Mouse (Mus musculus) hindbrain, embryonic 13.5 days (tissue): ENCODE data around the gene Nicn1. TPM values are rescaled to one million over a fixed set of nuclear protein-coding genes. Genes with fewer than 3 reads are reported as not detected.
A peak's percentile ranks its signal among the peaks of the same experiment; 100 is the strongest.
"Not testable (repeated sequence)": the region's sequence is repeated elsewhere in the genome, so short reads cannot be mapped to it uniquely, and the experiment has no call there.

Experiments used
- ATAC-seq: fragments of 200-750 bp; cut with Nextera tagmentation; 2 replicates; pipeline ENCODE4 v1.8.0; 2017; ENCODE audit warnings: moderate TSS enrichment; ENCODE audit not compliant: low FRiP score
- H3K27ac ChIP-seq: fragments of 300-500 bp; sonication (generic); 2 replicates; pipeline ENCODE4 v1.5.1; 2015; ENCODE audit warnings: inconsistent platforms, mild to moderate bottlenecking, moderate library complexity
- H3K27me3 ChIP-seq: fragments of 300-500 bp; sonication (generic); 2 replicates; pipeline ENCODE4 v1.6.1; 2015; ENCODE audit warnings: mild to moderate bottlenecking, inconsistent platforms
- H3K36me3 ChIP-seq: fragments of 300-500 bp; sonication (generic); 2 replicates; pipeline ENCODE4 v1.6.1; 2015; ENCODE audit warnings: mild to moderate bottlenecking, inconsistent platforms
- H3K4me1 ChIP-seq: fragments of 300-500 bp; sonication (generic); replicated peaks from 2 replicates; pipeline ENCODE4 v1.6.1; 2015; ENCODE audit warnings: inconsistent platforms
- H3K4me2 ChIP-seq: fragments of 300-500 bp; sonication (generic); 2 replicates; pipeline ENCODE4 v1.6.1; 2015; ENCODE audit warnings: inconsistent platforms, mild to moderate bottlenecking, moderate library complexity
- H3K4me3 ChIP-seq: fragments of 300-500 bp; sonication (generic); 2 replicates; pipeline ENCODE4 v1.5.1; 2015; ENCODE audit warnings: mild to moderate bottlenecking, inconsistent platforms
- H3K9ac ChIP-seq: fragments of 300-500 bp; sonication (generic); 2 replicates; pipeline ENCODE4 v1.6.1; 2015; ENCODE audit warnings: mild to moderate bottlenecking, inconsistent platforms
- H3K9me3 ChIP-seq: fragments of 300-500 bp; sonication (generic); 2 replicates; pipeline ENCODE4 v1.6.1; 2016; ENCODE audit warnings: inconsistent platforms
- WGBS: fragments of 180-500 bp; shearing (Covaris S2); methylation state at CpG from one replicate; pipeline ENCODE4 v1.1.7; 2015; 5-methylcytosine and 5-hydroxymethylcytosine counted together
- polyA plus RNA-seq: library from polyadenylated mRNA; unstranded; fragments of >200 nt; fragmentation: Nextera tagmentation; extraction: Ambion mirVana; gene quantifications from 2 replicates; pipeline ENCODE4 v1.2.1, GENCODE M21; 2015

Nicn1 gene
- polyA plus RNA-seq, 1 experiment from 2014 or later: 135 TPM

DNA sequence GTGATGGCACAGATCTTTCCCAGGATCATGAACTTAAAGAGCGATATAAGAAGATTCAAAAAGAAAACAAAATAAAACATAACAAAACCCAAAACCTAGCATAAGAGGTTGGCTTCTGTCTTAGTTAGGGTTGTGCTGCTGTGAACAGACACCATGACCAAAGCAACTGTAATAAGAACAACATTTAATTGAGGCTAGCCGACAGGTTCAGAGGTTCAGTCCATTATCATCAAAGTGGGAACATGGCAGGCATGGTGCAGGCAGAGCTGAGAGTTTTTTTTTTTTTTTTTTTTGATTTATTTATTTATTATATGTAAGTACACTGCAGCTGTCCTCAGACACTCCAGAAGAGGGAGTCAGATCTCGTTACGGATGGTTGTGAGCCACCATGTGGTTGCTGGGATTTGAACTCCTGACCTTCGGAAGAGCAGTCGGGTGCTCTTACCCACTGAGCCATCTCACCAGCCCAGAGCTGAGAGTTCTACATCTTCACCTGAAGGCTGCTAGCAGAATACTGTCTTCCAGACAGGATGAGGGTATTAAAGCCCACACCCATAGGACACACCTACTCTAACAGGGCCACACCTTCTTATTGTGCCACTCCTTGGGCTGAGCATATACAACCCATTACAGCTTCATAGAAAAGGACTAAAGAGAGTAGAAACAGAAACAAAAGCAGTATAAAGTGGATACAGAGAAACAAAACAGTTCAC, 2.5 kb upstream of the Nicn1 start:
- not testable (repeated sequence) for H3K27ac ChIP-seq, H3K36me3 ChIP-seq, H3K9ac ChIP-seq, ATAC-seq, H3K4me2 ChIP-seq, H3K4me3 ChIP-seq, H3K9me3 ChIP-seq, H3K4me1 ChIP-seq, H3K27me3 ChIP-seq
- 82% methylated on average over 6 of the region's 6 CpGs for WGBS

GRCm38 (mm10) chr9:108289347-108289746, 882 bp upstream of the Nicn1 start:
- Histone ChIP-seq H3K9me3 (no peaks in the 10 kb centered on the region), H3K4me1 (peaks cover 10% of the 10 kb centered on the region), H3K4me3 (peak overlapping the region; percentile 59), H3K27ac (peak overlapping the region; percentile 93), H3K27me3 (no peaks in the 10 kb centered on the region), H3K4me2 (peak overlapping the region; percentile 69), H3K36me3 (peaks cover 11% of the 10 kb centered on the region), H3K9ac (peak overlapping the region; percentile 72; the same call in 1 of the 2 replicates)
- ATAC-seq: no peak
- 73% methylated on average over 2 of the region's 2 CpGs for WGBS

GRCm38 (mm10) chr9:108290773-108291172, 544 bp downstream of the Nicn1 start:
- H3K27me3 ChIP-seq: no peaks in the 10 kb centered on the region
- no peaks in the 10 kb centered on the region for H3K9me3 ChIP-seq
- H3K4me1 ChIP-seq: peaks cover 10% of the 10 kb centered on the region
- H3K36me3 ChIP-seq: peaks cover 26% of the 10 kb centered on the region
- H3K4me3 ChIP-seq: peak overlapping the region; percentile 59
- 0 out of 2 replicates have a peak, but pooled peaks have one; percentile 12 for ATAC-seq
- H3K4me2 ChIP-seq: peak overlapping the region; percentile 69
- H3K27ac ChIP-seq: peak overlapping the region; percentile 93
- peak overlapping the region; percentile 77 for H3K9ac ChIP-seq
- 44% methylated on average over 6 of the region's 6 CpGs for WGBS

- H3K9me3 ChIP-seq: no peaks in the 10 kb centered on the region
- H3K36me3 ChIP-seq: peaks cover 52% of the 10 kb centered on the region
- H3K4me3 ChIP-seq: peak within 1 kb of the TSS; percentile 25
- H3K4me2 ChIP-seq: peak within 1 kb of the TSS; percentile 37
- peaks cover 20% of the 10 kb centered on the region for H3K4me1 ChIP-seq
- no peaks in the 10 kb centered on the region for H3K27me3 ChIP-seq
- 18% methylated on average over 18 of the region's 18 CpGs for WGBS
- peak; percentile 62 for ATAC-seq
- peak within 1 kb of the TSS; percentile 58 for H3K9ac ChIP-seq
- H3K27ac ChIP-seq: peak within 1 kb of the TSS; percentile 23
These were observed 6.5 kb downstream of the Nicn1 start, which contains the start of gene Amt for GRCm38 (mm10) chr9:108296453-108297355. TSS of gene Amt (plus strand) at chr9:108296853.

GRCm38 (mm10) chr9:108301853-108302252, 11.6 kb downstream of the Nicn1 start:
- ATAC-seq: no peak
- Histone ChIP-seq H3K9me3 (no peaks in the 10 kb centered on the region), H3K36me3 (peaks cover 46% of the 10 kb centered on the region), H3K4me1 (peaks cover 25% of the 10 kb centered on the region), H3K4me2 (no peak overlapping the region), H3K27ac (no peak overlapping the region), H3K9ac (no peak overlapping the region), H3K4me3 (no peak overlapping the region), H3K27me3 (no peaks in the 10 kb centered on the region)
- WGBS: 85% methylated on average over 3 of the region's 3 CpGs

DNA sequence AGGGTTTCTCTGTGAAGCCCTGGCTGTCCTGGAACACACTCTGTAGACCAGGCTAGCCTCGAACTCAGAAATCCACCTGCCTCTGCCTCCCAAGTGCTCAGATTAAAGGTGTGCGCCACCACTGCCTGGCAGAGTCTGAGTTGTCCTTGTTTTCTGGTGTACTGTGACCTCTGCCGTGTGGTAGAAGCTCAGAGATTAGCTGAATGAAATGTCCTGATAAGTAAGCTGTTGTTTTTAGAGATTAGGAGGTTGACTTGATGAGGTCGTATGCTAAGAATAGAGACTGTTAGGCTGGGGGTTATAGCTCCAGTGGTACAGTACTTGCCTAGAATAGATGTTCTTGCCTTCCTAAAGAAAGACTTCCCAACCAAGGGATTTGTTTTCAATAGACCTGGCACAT, 14.5 kb downstream of the Nicn1 start:
- H3K4me1 ChIP-seq: peaks cover 38% of the 10 kb centered on the region
- H3K4me2 ChIP-seq: peak overlapping the region; percentile 92
- H3K27ac ChIP-seq: 0 out of 2 replicates have a peak overlapping the region, but pooled peaks have one; percentile 99
- 90% methylated on average over 4 of the region's 4 CpGs for WGBS
- H3K9ac ChIP-seq: peak overlapping the region; percentile 95
- peaks cover 40% of the 10 kb centered on the region for H3K36me3 ChIP-seq
- peak overlapping the region; percentile 93 for H3K4me3 ChIP-seq
- no peaks in the 10 kb centered on the region for H3K27me3 ChIP-seq
- H3K9me3 ChIP-seq: no peaks in the 10 kb centered on the region
- ATAC-seq: no peak

GRCm38 (mm10) chr9:108305170-108305569, 14.9 kb downstream of the Nicn1 start:
- H3K4me2 ChIP-seq: peak overlapping the region; percentile 92
- H3K9me3 ChIP-seq: no peaks in the 10 kb centered on the region
- ATAC-seq: peak; percentile 0; the same call in 1 of the 2 replicates
- WGBS: 3% methylated on average over 1 of the region's 1 CpGs
- H3K9ac ChIP-seq: peak overlapping the region; percentile 95
- peak overlapping the region; percentile 93 for H3K4me3 ChIP-seq
- H3K4me1 ChIP-seq: peaks cover 42% of the 10 kb centered on the region
- H3K27ac ChIP-seq: peak overlapping the region; percentile 99
- no peaks in the 10 kb centered on the region for H3K27me3 ChIP-seq
- H3K36me3 ChIP-seq: peaks cover 38% of the 10 kb centered on the region

- Histone ChIP-seq H3K4me3 (peak within 1 kb of the TSS; percentile 93), H3K4me2 (peak within 1 kb of the TSS; percentile 92), H3K36me3 (peaks cover 31% of the 10 kb centered on the region), H3K27ac (peak within 1 kb of the TSS; percentile 99), H3K9ac (peak within 1 kb of the TSS; percentile 97), H3K27me3 (no peaks in the 10 kb centered on the region), H3K9me3 (no peaks in the 10 kb centered on the region), H3K4me1 (peaks cover 47% of the 10 kb centered on the region)
- ATAC-seq: peak; percentile 98
- WGBS: under 1% methylated on average over 71 of the region's 81 CpGs
These were observed 15.6 kb downstream of the Nicn1 start, which contains the start of the genes Rhoa and Tcta for GRCm38 (mm10) chr9:108305629-108306520. TSS of gene Rhoa (plus strand) at chr9:108306129. TSS of gene Tcta (minus strand) at chr9:108306160.

DNA sequence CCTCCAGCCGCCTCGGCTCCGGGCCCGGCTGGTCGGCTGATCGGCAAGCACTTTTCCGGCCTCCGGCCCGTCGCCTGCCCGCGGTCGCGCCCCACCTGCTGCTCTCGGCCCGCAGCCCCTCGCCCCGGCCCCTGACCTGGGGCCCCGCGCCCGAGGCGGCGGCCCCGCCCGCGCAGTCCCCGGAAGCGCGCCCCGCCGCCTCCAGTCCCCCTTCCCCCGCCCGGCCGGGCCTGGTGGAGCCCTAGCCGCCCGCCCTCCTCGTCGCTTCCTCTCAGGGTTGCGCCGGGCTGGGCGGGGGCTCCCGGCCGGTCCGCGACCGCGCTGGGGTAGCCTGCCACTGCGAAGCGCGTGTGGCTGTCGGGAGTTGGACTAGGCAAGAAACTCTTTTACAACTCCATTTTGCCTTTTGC, 16.3 kb downstream of the Nicn1 start:
- peak overlapping the region; percentile 92 for H3K4me2 ChIP-seq
- WGBS: under 1% methylated on average over 39 of the region's 51 CpGs
- H3K9me3 ChIP-seq: no peaks in the 10 kb centered on the region
- peaks cover 53% of the 10 kb centered on the region for H3K4me1 ChIP-seq
- ATAC-seq: peak; percentile 70
- peaks cover 26% of the 10 kb centered on the region for H3K36me3 ChIP-seq
- peak overlapping the region; percentile 93 for H3K4me3 ChIP-seq
- no peaks in the 10 kb centered on the region for H3K27me3 ChIP-seq
- peak overlapping the region; percentile 99 for H3K27ac ChIP-seq
- peak overlapping the region; percentile 97 for H3K9ac ChIP-seq

- Histone ChIP-seq H3K4me1 (peaks cover 58% of the 10 kb centered on the region), H3K36me3 (peaks cover 20% of the 10 kb centered on the region), H3K9me3 (no peaks in the 10 kb centered on the region), H3K27me3 (no peaks in the 10 kb centered on the region), H3K9ac (peak overlapping the region; percentile 97), H3K4me2 (peak overlapping the region; percentile 92), H3K4me3 (peak overlapping the region; percentile 93), H3K27ac (peak overlapping the region; percentile 99)
- 25% methylated on average over 12 of the region's 12 CpGs for WGBS
- ATAC-seq: no peak
These were observed 17.0 kb downstream of the Nicn1 start for GRCm38 (mm10) chr9:108307021-108307807.

DNA sequence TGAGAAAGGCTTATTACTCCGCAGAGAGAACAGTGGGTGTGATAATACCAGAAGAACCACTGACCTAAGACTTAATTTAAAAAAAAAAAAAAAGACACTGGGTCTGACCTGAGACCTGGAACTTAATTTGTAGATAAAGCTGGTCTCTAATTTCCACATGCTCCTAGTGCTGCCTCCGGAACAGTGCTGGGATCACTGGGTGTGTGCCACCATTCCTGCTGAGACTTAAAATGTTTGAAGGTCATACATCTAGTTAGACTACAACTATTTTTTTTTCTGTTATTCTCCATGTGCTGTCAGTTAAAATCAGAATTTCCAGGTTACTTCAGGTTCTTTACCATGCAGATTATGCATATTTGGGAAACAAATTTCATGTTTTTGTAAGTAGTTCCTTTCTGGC, 17.9 kb downstream of the Nicn1 start:
- H3K9ac ChIP-seq: peak overlapping the region; percentile 64

More for the DNA sequence above, 17.9 kb downstream of the Nicn1 start:
- Histone ChIP-seq H3K27me3 (no peaks in the 10 kb centered on the region), H3K4me2 (peak overlapping the region; percentile 92), H3K4me1 (peaks cover 58% of the 10 kb centered on the region), H3K36me3 (peaks cover 10% of the 10 kb centered on the region), H3K27ac (no peak overlapping the region), H3K4me3 (peak overlapping the region; percentile 93), H3K9me3 (no peaks in the 10 kb centered on the region)
- no peak for ATAC-seq
- 78% methylated on average over 2 of the region's 2 CpGs for WGBS
